Mouse (Mus musculus) gastrocnemius, adult 18-20 months (tissue): ENCODE results near the gene AA986860. TPM values are rescaled to one million over a fixed set of nuclear protein-coding genes. Genes with fewer than 3 reads are reported as not detected.
A peak's percentile ranks its signal among the peaks of the same experiment; 100 is the strongest.

ENCODE experiments used
- DNase-seq: peaks from one replicate; pipeline ENCODE4 v3.0.0; 2021; ENCODE audit warnings: low spot score
- long read RNA-seq, 2 experiments: library from polyadenylated mRNA; stranded (forward); transcript quantifications; one replicate each; pipeline ENCODE4 v2.0.0; 2021
- total RNA-seq, 2 experiments: library from RNA; stranded (reverse); gene quantifications; 2 replicates each; pipeline ENCODE4 v1.2.3; 2021

The AA986860 gene
- under 1 TPM; 0.09 to 0.24 TPM for total RNA-seq
- long read RNA-seq, experiment 1, result 0 reads
- long read RNA-seq, experiment 2, result 0 reads

- no peak for DNase-seq
These were observed at the start of gene AA986860 for GRCm38 (mm10) chr1:130731741-130732337. Gene AA986860, plus strand, starts transcription at chr1:130731976.

GRCm38 (mm10) chr1:130683905-130684304, 47.9 kb upstream of the AA986860 start:
- DNase-seq, result no peak

GRCm38 (mm10) chr1:130698601-130699000, 33.2 kb upstream of the AA986860 start:
- DNase-seq, result no peak

GRCm38 (mm10) chr1:130699937-130700633, 31.7 kb upstream of the AA986860 start:
- DNase-seq, result peak; percentile 23

GRCm38 (mm10) chr1:130701976-130702375, 29.8 kb upstream of the AA986860 start:
- DNase-seq, result no peak

- no peak for DNase-seq
These were observed 28.2 kb upstream of the AA986860 start for GRCm38 (mm10) chr1:130703613-130704012.

- no peak for DNase-seq
These were observed 21.3 kb upstream of the AA986860 start for GRCm38 (mm10) chr1:130710283-130711080.

GRCm38 (mm10) chr1:130714046-130714445, 17.7 kb upstream of the AA986860 start:
- DNase-seq, result no peak

GRCm38 (mm10) chr1:130715561-130716217, 16.1 kb upstream of the AA986860 start, which contains the start of gene Gm29427:
Gene Gm29427, minus strand, starts transcription at chr1:130715799.
- peak; percentile 92 for DNase-seq

GRCm38 (mm10) chr1:130716218-130716512, 15.6 kb upstream of the AA986860 start:
- no peak for DNase-seq

GRCm38 (mm10) chr1:130716513-130717290, 15.1 kb upstream of the AA986860 start:
- no peak for DNase-seq

- peak; percentile 88 for DNase-seq
These were observed 14.4 kb upstream of the AA986860 start, which contains the start of gene Yod1 for GRCm38 (mm10) chr1:130717291-130717871. Gene Yod1, plus strand, starts transcription at chr1:130717327.

GRCm38 (mm10) chr1:130724206-130724605, 7.6 kb upstream of the AA986860 start:
- no peak for DNase-seq

GRCm38 (mm10) chr1:130726396-130726795, 5.4 kb upstream of the AA986860 start:
- DNase-seq, result no peak

GRCm38 (mm10) chr1:130728070-130728469, 3.7 kb upstream of the AA986860 start:
- no peak for DNase-seq

GRCm38 (mm10) chr1:130728708-130729107, 3.1 kb upstream of the AA986860 start:
- DNase-seq, result no peak

- no peak for DNase-seq
These were observed 2.6 kb upstream of the AA986860 start, which contains the start of gene Pfkfb2 for GRCm38 (mm10) chr1:130729153-130729552. Gene Pfkfb2, minus strand, starts transcription at chr1:130729253.

- DNase-seq, result no peak
These were observed 1.2 kb downstream of the AA986860 start for GRCm38 (mm10) chr1:130732706-130733658.

GRCm38 (mm10) chr1:130733671-130734070, 1.9 kb downstream of the AA986860 start:
- DNase-seq, result no peak
